Mouse (Mus musculus) Muller cell, postnatal 12 days (primary cell): ENCODE data around the gene Nosip.
A peak's percentile ranks its signal among the peaks of the same experiment; 100 is the strongest.
"Not testable (repeated sequence)": the region's sequence is repeated elsewhere in the genome, so short reads cannot be mapped to it uniquely, and the experiment has no call there.

Source experiments
- DNase-seq: peaks from one replicate; pipeline ENCODE4 v3.0.0-alpha.2; 2015; ENCODE audit errors: inconsistent ontology term

Nosip gene

GRCm38 (mm10) chr7:45090251-45090977, 28.2 kb downstream of the Nosip start:
- no peak for DNase-seq

GRCm38 (mm10) chr7:45091001-45091990, 29.1 kb downstream of the Nosip start:
- DNase-seq: peak; percentile 75

- DNase-seq: peak; percentile 90
Measured at GRCm38 (mm10) chr7:45092048-45092447, 29.8 kb downstream of the Nosip start, which contains the start of gene Rcn3. Rcn3 (minus strand) TSS chr7:45092221.

- DNase-seq: no peak
Measured at GRCm38 (mm10) chr7:45092828-45093515, 30.7 kb downstream of the Nosip start.

- no peak for DNase-seq
Measured at GRCm38 (mm10) chr7:45093516-45093905, 31.3 kb downstream of the Nosip start.

- no peak for DNase-seq
Measured at GRCm38 (mm10) chr7:45094121-45094520, 31.9 kb downstream of the Nosip start.

- no peak for DNase-seq
Measured at GRCm38 (mm10) chr7:45095367-45095766, 33.1 kb downstream of the Nosip start.

GRCm38 (mm10) chr7:45095965-45096364, 33.7 kb downstream of the Nosip start:
- DNase-seq: not testable (repeated sequence)

- DNase-seq: no peak
Measured at GRCm38 (mm10) chr7:45097479-45097878, 35.2 kb downstream of the Nosip start.

- no peak for DNase-seq
Measured at GRCm38 (mm10) chr7:45098541-45099240, 36.5 kb downstream of the Nosip start.

- DNase-seq: no peak
Measured at GRCm38 (mm10) chr7:45100046-45100445, 37.8 kb downstream of the Nosip start.

- DNase-seq: no peak
Measured at GRCm38 (mm10) chr7:45102441-45102840, 40.2 kb downstream of the Nosip start.

GRCm38 (mm10) chr7:45102940-45103585, 40.8 kb downstream of the Nosip start:
- no peak for DNase-seq

- DNase-seq: peak; percentile 89
Measured at GRCm38 (mm10) chr7:45103652-45104180, 41.5 kb downstream of the Nosip start, which contains the start of gene Fcgrt. Fcgrt (minus strand) TSS chr7:45103851.

- no peak for DNase-seq
Measured at GRCm38 (mm10) chr7:45104941-45105340, 42.7 kb downstream of the Nosip start.

- no peak for DNase-seq
Measured at GRCm38 (mm10) chr7:45105491-45105890, 43.3 kb downstream of the Nosip start.

- no peak for DNase-seq
Measured at GRCm38 (mm10) chr7:45106441-45106840, 44.2 kb downstream of the Nosip start.

GRCm38 (mm10) chr7:45107052-45107645, 44.9 kb downstream of the Nosip start:
- DNase-seq: no peak

GRCm38 (mm10) chr7:45110089-45110488, 47.9 kb downstream of the Nosip start:
- not testable (repeated sequence) for DNase-seq

GRCm38 (mm10) chr7:45111940-45112339, 49.7 kb downstream of the Nosip start:
- no peak for DNase-seq
